Mouse (Mus musculus) left cerebral cortex, adult 6 months (tissue): ENCODE measurements around the gene Wdr64. TPM values are rescaled to one million over a fixed set of nuclear protein-coding genes. Genes with fewer than 3 reads are reported as not detected.

Experiments used
- long read RNA-seq, 2 experiments: library from polyadenylated mRNA; unstranded; transcript quantifications; one replicate each; pipeline ENCODE4 v2.0.0; 2019 to 2020
- polyA plus RNA-seq: library from polyadenylated mRNA; unstranded; fragments of <200 nt; fragmentation: Nextera tagmentation; gene quantifications from 2 replicates; pipeline ENCODE4 v1.2.3, GENCODE M21; 2021

Gene Wdr64
- polyA plus RNA-seq, result not detected in 2 replicates
- long read RNA-seq, experiment 1, result 0 reads
- long read RNA-seq, experiment 2, result 0 reads

GRCm38 (mm10) chr1:175698293-175698692, at the start of gene Wdr64:
Gene Wdr64, plus strand, starts transcription at chr1:175698593.

GRCm38 (mm10) chr1:175692246-175692996, 6.0 kb upstream of the Wdr64 start, which contains the start of the genes Opn3 and Chml:
Gene Opn3, minus strand, starts transcription at chr1:175692776.
Gene Chml, minus strand, starts transcription at chr1:175692901.

Other genes starting within 250 kb of the Wdr64 start
- gene Rgs7, start 206.1 kb upstream of the Wdr64 start, polyA plus RNA-seq, result 42.1 and 83.8 TPM in 2 replicates
- gene Kmo, start 78.2 kb upstream of the Wdr64 start, polyA plus RNA-seq, result 0.14 and 0.15 TPM in 2 replicates
- gene Fh1, start 73.0 kb upstream of the Wdr64 start, polyA plus RNA-seq, result 125 and 170 TPM in 2 replicates
- gene Opn3, start 5.8 kb upstream of the Wdr64 start, polyA plus RNA-seq, result 5.5 and 6.8 TPM in 2 replicates
- gene Chml, start 5.7 kb upstream of the Wdr64 start, polyA plus RNA-seq, result 1.0 and 1.7 TPM in 2 replicates
- 0.61 and 0.63 TPM in 2 replicates for gene Exo1, start 182.0 kb downstream of the Wdr64 start, polyA plus RNA-seq
- gene Gm38100, start 221.7 kb downstream of the Wdr64 start, polyA plus RNA-seq, result not detected in 2 replicates